Mouse (Mus musculus): ENCODE data around the gene Fam241b. TPM values are rescaled to one million over a fixed set of nuclear protein-coding genes. Genes with fewer than 3 reads are reported as not detected.
A peak's percentile ranks its signal among the peaks of the same experiment; 100 is the strongest.
"Not testable (repeated sequence)": the region's sequence is repeated elsewhere in the genome, so short reads cannot be mapped to it uniquely, and the experiment has no call there.

Fam241b gene
- total RNA-seq, 2 experiments from 2014 or later = not detected

- ATAC-seq (ENCODE audit: poor library complexity, severe bottlenecking) = no peak
Measured at GRCm38 (mm10) chr10:62076248-62077134, 67.2 kb downstream of the Fam241b start.

DNA sequence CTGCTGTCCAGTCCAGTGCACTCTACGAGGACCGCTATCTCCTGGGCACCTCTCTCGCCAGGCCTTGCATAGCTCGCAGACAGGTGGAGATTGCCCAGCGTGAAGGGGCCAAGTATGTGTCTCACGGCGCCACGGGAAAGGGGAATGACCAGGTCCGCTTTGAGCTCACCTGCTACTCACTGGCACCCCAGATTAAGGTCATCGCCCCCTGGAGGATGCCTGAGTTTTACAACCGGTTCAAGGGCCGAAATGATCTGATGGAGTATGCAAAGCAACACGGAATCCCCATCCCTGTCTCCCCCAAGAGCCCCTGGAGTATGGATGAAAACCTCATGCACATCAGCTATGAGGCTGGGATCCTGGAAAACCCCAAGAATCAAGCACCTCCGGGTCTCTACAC is 72.4 kb downstream of the Fam241b start:
- not testable (repeated sequence) for ATAC-seq (ENCODE audit: poor library complexity, severe bottlenecking)

DNA sequence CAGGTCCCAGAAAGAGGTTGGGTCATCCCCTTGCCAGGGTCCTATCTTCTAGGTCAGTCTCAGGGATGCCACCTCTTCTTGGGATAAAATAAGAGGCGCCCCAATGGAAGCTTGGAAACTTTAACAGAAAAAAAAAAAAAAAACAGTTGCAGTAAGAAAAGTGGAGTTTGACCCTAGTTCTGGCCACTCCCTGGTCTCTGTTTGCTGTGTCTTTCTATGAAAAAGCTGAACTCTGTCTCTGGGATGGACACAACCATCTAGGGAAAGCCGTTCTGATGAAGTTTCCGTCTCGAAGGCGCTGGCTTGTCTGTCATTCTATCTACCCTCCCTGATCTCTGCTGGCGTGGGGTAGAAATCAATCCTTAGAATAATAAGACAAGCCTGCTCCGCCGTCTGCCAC is 73.1 kb downstream of the Fam241b start:
- ATAC-seq (ENCODE audit: poor library complexity, severe bottlenecking) = no peak

DNA sequence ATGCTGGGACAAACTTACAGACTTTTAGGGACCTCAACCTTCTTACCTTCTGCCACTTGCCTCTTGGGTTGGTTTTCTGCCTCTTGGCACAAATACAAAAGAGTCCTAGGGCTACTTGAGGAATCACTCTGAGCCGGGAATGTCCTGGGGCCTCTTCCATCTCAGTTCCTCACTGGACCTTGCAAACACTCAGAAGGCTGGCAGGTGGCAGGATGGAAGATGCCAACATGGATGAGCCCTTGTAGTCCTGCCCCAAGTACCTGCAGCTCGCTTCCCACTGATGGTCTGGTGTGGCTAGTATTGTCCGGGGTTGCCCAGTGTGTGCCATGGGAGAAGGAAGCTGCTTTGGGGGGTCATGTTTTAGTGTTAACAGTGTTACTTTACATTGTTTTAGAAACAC is 73.8 kb downstream of the Fam241b start:
- ATAC-seq (ENCODE audit: poor library complexity, severe bottlenecking) = no peak

DNA sequence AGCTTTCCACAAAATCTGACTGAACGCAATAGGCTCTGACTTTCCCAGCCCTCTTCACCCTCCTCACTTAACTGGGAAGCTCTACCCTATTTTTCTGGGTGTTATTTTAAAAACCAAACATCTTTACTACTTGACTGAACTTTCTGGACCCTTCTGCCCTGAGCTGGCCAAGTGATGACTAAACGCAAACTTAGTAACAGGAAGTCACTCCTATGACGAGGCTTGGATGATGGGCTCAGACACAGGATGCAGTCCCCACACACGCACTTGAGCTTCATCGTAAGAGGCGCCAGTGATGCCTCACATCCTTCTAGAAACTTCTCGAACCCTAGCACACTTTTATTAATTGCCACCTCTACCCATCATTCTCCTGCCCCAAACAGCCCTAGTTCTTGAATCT is 74.3 kb downstream of the Fam241b start:
- ATAC-seq (ENCODE audit: poor library complexity, severe bottlenecking) = no peak

GRCm38 (mm10) chr10:62068532-62068931 is 75.2 kb downstream of the Fam241b start:
- no peak for ATAC-seq (ENCODE audit: poor library complexity, severe bottlenecking)

DNA sequence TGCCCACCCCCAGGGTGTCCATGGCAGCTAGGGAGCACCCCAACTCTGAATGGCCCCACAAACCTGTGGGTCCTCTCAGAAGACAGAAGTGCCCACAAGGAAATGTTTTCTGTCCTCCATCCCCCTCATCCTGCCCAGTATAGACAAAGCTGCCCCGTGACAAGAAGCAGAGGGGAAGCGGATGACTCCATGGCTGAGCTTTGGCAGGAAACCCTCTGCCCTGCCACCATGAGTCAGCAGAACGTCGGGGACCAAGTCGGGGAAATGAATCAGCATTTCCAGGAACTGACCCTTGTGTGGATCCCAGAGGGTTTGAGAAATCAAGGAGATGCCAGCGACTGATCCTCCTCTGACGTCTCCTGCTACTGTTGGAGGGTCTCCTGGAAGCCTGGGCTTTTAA is 77.5 kb downstream of the Fam241b start:
- ATAC-seq (ENCODE audit: poor library complexity, severe bottlenecking) = peak; percentile 56

- ATAC-seq (ENCODE audit: poor library complexity, severe bottlenecking) = no peak
Measured at GRCm38 (mm10) chr10:62062786-62063185, 80.9 kb downstream of the Fam241b start.

DNA sequence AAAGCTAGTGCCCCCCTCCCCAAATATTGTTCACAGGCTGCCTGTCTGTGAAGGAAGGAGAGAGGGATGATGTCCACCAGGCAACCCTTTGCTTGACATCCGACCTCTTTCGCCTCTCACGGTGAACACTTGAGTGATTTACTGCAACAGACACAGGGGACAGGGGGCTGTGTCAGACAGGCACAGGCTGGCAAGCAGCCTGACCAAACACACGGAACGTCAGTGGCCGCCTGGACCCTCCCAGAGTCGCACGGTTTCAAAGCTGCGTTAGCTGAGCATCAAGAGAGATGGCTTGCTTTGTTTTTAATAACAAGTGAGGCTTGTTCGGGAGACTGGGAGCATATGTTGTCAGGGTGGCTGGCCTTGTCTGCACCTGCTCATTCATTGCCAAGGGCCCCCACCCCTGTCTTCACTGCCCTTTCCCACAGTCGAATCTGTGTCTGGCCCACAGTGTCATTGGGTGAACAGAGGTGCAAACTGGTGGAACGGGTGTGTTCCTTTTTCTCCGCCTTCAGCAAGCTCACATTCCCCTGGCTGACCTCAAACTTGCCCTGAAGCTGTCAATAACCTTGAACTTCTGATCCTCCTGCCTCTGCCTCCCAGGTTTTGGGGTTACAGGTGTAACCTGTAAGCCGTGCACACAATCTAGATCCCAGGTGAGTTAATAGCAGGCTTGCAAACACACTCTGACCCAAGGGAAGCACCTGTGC is 82.6 kb downstream of the Fam241b start:
- no peak for ATAC-seq (ENCODE audit: poor library complexity, severe bottlenecking)

DNA sequence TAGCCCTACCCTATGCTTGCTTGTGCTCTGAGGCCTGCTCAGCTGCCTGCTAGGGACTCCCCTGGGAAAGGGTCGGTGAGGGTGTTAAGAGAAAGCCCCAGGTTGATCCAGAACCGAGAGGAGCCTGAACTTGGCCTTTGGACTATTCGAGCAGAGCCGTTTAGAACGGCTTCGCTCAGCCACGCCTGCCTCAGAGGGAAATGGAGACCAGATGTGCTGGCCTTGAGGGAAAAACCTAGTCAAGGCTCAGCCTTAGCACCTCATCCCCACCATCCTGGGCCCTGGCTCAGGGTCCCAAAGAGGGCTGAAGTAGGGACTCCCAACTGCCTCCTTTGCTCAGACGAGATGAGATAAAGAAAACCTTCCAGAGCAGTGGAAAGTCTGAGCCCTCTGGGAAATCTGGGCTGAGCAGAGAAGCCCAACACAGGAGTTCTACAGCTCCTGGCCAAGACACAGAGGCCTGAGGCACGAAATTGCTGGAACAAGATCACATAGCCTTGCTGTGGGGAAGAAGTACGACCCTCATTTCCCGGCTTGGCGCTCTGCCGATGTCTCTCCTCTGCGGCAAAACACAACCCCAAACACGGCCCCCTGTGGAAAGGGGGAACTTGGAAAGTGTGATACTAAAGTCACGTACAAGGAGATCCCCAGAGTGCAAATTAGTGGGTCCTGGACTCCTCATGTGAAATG is 83.4 kb downstream of the Fam241b start:
- ATAC-seq (ENCODE audit: poor library complexity, severe bottlenecking) = no peak

GRCm38 (mm10) chr10:62058508-62059375 is 85.0 kb downstream of the Fam241b start:
- ATAC-seq (ENCODE audit: poor library complexity, severe bottlenecking) = no peak

Other genes with a start within 250 kb of the Fam241b start
- not detected in 2 replicates for gene Col13a1, start 164.8 kb downstream of the Fam241b start, total RNA-seq (2015)
- gene Col13a1, start 164.8 kb downstream of the Fam241b start, total RNA-seq (2017) = not detected in 2 replicates
- gene Neurog3, start 10.8 kb downstream of the Fam241b start, total RNA-seq (2015) = not detected in 2 replicates
- not detected in 2 replicates for gene Neurog3, start 10.8 kb downstream of the Fam241b start, total RNA-seq (2017)
- 0.20 and 0.80 TPM in 2 replicates for gene Tspan15, start 87.3 kb upstream of the Fam241b start, total RNA-seq (2015)
- 0.18 and 0.24 TPM in 2 replicates for gene Tspan15, start 87.3 kb upstream of the Fam241b start, total RNA-seq (2017)
- not detected in 2 replicates for gene Tacr2, start 108.5 kb upstream of the Fam241b start, total RNA-seq (2015)
- not detected in 2 replicates for gene Tacr2, start 108.5 kb upstream of the Fam241b start, total RNA-seq (2017)
- 17.9 and 18.8 TPM in 2 replicates for gene Hk1, start 236.0 kb upstream of the Fam241b start, total RNA-seq (2015)
- 39.7 and 49.7 TPM in 2 replicates for gene Hk1, start 236.0 kb upstream of the Fam241b start, total RNA-seq (2017)